Mouse (Mus musculus) liver, adult 2 months (tissue): ENCODE measurements around the gene Haus7. TPM values are rescaled to one million over a fixed set of nuclear protein-coding genes. Genes with fewer than 3 reads are reported as not detected.
"Not testable (repeated sequence)": the region's sequence is repeated elsewhere in the genome, so short reads cannot be mapped to it uniquely, and the experiment has no call there.

Experiments used
- DNase-seq: peaks from one replicate; pipeline ENCODE4 v3.0.0-alpha.2; 2011; ENCODE audit warnings: low read depth, low spot score; ENCODE audit errors: extremely low read depth
- H3K27ac ChIP-seq: fragments of 200-500 bp; replicated peaks from 2 replicates; pipeline ENCODE4 v1.5.1; 2012; ENCODE audit warnings: low read depth, mild to moderate bottlenecking, control low read depth, inconsistent platforms, low read length; ENCODE audit not compliant: insufficient read depth
- H3K27me3 ChIP-seq: fragments of 200-500 bp; 2 replicates; pipeline ENCODE4 v1.6.1; 2012; ENCODE audit warnings: mild to moderate bottlenecking, moderate library complexity, low read length, inconsistent platforms; ENCODE audit not compliant: control insufficient read depth, insufficient read depth
- H3K36me3 ChIP-seq: fragments of 200-500 bp; 2 replicates; pipeline ENCODE4 v1.6.1; 2012; ENCODE audit warnings: low read length, inconsistent platforms; ENCODE audit not compliant: control insufficient read depth, insufficient read depth
- H3K4me1 ChIP-seq: fragments of 200-500 bp; 2 replicates; pipeline ENCODE4 v1.6.1; 2011; ENCODE audit warnings: low read length; ENCODE audit not compliant: control insufficient read depth, insufficient read depth
- H3K4me3 ChIP-seq: fragments of 200-500 bp; 2 replicates; pipeline ENCODE4 v1.5.1; 2011; ENCODE audit warnings: low read depth, mild to moderate bottlenecking, control low read depth, low read length, moderate library complexity; ENCODE audit not compliant: insufficient read depth
- H3K79me2 ChIP-seq: fragments of 200-500 bp; 2 replicates; pipeline ENCODE4 v1.6.1; 2012; ENCODE audit warnings: inconsistent platforms, mild to moderate bottlenecking, low read length, moderate library complexity; ENCODE audit not compliant: control insufficient read depth, insufficient read depth
- H3K9ac ChIP-seq: fragments of 200-500 bp; 2 replicates; pipeline ENCODE4 v1.6.1; 2012; ENCODE audit warnings: low read depth, mild to moderate bottlenecking, control low read depth, inconsistent platforms, low read length
- CTCF ChIP-seq: fragments of 200-500 bp; IDR thresholded peaks from 2 replicates; pipeline ENCODE4 v1.5.1; 2011; ENCODE audit warnings: low read depth, low read length, control low read depth
- POLR2A ChIP-seq: fragments of 200-500 bp; IDR thresholded peaks from 2 replicates; pipeline ENCODE4 v1.6.1; 2011; ENCODE audit warnings: low read length, control low read depth; ENCODE audit not compliant: insufficient read depth; ENCODE audit errors: extremely low read depth
- WGBS: fragments of 180-500 bp; shearing (Covaris S2); methylation state at CpG from one replicate; pipeline ENCODE4 v1.1.7; 2018; 5-methylcytosine and 5-hydroxymethylcytosine counted together
- polyA plus RNA-seq: library from polyadenylated mRNA; depleted of rRNA; stranded (reverse); fragments of >200 nt; gene quantifications from 2 replicates; pipeline ENCODE4 v1.2.3, GENCODE M21; 2012
- total RNA-seq: library from RNA; depleted of rRNA; stranded (reverse); fragments of >200 nt; gene quantifications from 2 replicates; pipeline ENCODE4 v1.2.3, GENCODE M21; 2014

The Haus7 gene
- total and polyA plus RNA-seq, 2 experiments: 12.8 to 15.5 TPM

DNA sequence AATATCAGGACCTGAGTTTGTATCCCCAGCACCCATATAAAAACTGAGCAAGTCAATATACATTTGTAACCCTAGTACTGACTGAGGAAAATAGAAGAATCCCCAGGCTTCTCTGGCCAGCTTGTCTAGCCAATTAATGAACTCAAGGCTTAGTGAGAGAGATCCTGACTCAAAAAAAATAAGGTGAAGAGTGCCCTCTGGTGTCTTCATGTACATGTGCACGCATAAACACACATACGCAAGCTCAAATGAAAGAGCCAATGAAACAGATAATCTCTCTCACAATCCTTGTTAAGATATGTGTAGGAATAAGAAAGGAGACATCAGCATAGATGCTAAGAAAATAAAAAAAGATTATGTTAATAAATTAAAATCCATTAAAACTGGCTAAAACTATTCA lies 28.8 kb downstream of the Haus7 start:
- Histone ChIP-seq H3K36me3 (no peaks in the 10 kb centered on the region), H3K27ac (no peak overlapping the region), H3K9ac (no peak overlapping the region), H3K27me3 (no peaks in the 10 kb centered on the region), H3K79me2 (no peaks in the 10 kb centered on the region), H3K4me3 (no peak overlapping the region), H3K4me1 (no peaks in the 10 kb centered on the region)
- DNase-seq: peak; percentile 52
- 75% methylated on average over 2 of the region's 2 CpGs for WGBS
- no peak for TF ChIP-seq POLR2A
- TF ChIP-seq CTCF: no peak

DNA sequence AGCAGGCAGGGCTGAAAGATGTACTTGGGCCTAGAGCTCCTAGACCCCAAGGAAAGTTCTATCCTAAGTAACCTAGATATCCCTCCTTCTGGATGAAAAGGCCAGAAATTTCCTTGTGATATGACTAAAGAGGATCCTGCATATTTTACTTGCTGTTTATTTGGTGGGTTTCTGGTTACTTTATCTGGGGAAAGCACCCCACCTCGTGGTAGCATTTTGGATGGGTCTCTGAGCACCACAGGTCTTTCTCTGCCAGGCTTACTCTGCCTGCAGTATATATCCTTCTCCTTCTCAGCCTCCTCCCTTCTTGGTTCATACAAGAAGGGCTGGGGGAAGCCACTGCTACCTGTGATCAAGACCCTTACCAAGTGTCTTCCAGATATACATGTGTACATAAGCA lies 46.1 kb downstream of the Haus7 start:
- no peak overlapping the region for H3K4me3 ChIP-seq
- peaks cover 3% of the 10 kb centered on the region; the same call in 1 of the 2 replicates for H3K27me3 ChIP-seq
- WGBS: 29% methylated on average over 1 of the region's 1 CpGs
- no peak for DNase-seq
- H3K27ac ChIP-seq: no peak overlapping the region
- no peaks in the 10 kb centered on the region for H3K36me3 ChIP-seq
- H3K79me2 ChIP-seq: no peaks in the 10 kb centered on the region
- H3K9ac ChIP-seq: no peak overlapping the region
- TF ChIP-seq POLR2A (no peak), CTCF (no peak)
- no peaks in the 10 kb centered on the region; the same call in 1 of the 2 replicates for H3K4me1 ChIP-seq

DNA sequence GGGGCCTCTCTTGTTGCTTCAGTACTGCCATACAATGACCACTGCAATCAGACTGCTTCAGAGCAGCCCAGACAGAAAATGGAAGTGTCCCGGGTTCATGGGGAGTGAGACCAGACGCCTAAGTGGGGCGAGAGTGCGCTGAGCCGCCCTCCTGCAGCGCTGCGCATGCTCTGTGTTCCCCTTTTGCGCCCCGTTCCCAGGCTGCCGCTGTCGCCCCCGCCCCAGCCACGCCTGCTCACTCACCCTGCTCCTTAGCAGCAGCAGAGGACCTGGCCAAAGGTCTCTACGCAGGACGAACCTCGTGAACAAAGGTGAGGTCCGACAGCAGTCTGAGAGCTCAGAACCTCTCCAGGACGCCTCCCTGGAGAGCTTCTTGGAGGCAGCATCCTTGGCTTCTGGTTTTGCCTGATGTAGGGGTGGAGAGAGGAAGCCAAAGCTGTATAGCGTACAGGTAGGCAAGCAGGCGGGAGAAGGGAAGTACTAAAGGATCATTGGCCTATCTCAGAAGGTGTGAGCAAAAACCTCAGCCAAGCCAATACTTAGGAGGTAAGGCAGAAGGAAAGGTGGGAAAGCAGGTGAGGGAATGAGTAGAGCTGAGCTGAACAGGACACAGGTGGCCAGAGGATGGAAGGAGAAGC lies 47.8 kb downstream of the Haus7 start, which contains the start of gene Zfp92:
TSS of gene Zfp92 (plus strand) at position 217 of the 638 bp plus-strand sequence.
- Histone ChIP-seq H3K36me3 (no peaks in the 10 kb centered on the region), H3K27ac (no peak within 1 kb of the TSS), H3K79me2 (no peaks in the 10 kb centered on the region), H3K27me3 (peaks cover 3% of the 10 kb centered on the region; the same call in 1 of the 2 replicates), H3K4me3 (no peak within 1 kb of the TSS), H3K4me1 (no peaks in the 10 kb centered on the region; the same call in 1 of the 2 replicates), H3K9ac (no peak within 1 kb of the TSS)
- no peak for TF ChIP-seq CTCF
- TF ChIP-seq POLR2A: no peak
- DNase-seq: no peak
- WGBS: 8% methylated on average over 14 of the region's 20 CpGs

DNA sequence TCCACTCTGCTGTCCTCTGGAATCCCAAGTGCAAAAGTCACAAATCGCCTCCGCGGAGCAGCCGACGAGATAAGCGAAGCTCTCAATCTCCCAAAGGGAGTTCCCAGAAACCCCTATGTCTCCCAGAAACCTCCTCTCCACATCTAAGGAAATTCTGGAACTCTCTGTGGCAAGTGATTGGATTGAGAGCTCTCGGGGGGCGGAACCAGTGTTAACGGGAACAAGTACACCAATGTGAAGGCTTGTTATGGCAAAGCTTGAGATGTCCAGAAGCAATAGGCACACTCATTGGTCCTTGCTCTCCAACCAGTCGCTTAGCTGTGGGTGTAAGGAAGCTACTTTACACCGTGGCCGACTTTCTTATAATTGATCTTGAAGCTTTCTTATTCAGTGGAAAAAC lies 57.2 kb downstream of the Haus7 start:
- Histone ChIP-seq H3K27me3 (no peaks in the 10 kb centered on the region), H3K4me3 (no peak overlapping the region), H3K9ac (no peak overlapping the region), H3K27ac (no peak overlapping the region), H3K36me3 (no peaks in the 10 kb centered on the region), H3K4me1 (no peaks in the 10 kb centered on the region), H3K79me2 (no peaks in the 10 kb centered on the region)
- TF ChIP-seq POLR2A: no peak
- no peak for DNase-seq
- 96% methylated on average over 12 of the region's 12 CpGs for WGBS

DNA sequence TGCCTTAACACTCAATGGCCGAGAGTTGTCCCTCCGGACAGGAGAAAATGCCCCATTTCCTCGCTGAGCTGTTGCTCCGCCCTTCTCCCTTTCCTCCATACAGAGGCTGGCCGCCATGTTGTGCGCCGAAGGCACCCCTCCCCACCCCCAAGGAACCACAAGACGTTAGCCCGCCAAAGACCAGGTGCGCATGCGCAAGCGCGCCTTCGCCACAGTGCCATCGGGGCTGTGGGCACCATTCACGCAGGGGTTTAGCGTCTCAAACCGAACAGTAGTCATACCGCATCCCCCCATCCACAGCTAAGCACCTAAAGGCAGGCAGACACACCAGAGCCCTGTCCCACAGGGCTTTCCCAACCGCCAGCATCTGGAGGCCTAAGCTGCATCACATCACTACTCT lies 57.9 kb downstream of the Haus7 start:
- H3K4me3 ChIP-seq: no peak overlapping the region
- no peaks in the 10 kb centered on the region for H3K4me1 ChIP-seq
- no peak overlapping the region for H3K27ac ChIP-seq

DNA sequence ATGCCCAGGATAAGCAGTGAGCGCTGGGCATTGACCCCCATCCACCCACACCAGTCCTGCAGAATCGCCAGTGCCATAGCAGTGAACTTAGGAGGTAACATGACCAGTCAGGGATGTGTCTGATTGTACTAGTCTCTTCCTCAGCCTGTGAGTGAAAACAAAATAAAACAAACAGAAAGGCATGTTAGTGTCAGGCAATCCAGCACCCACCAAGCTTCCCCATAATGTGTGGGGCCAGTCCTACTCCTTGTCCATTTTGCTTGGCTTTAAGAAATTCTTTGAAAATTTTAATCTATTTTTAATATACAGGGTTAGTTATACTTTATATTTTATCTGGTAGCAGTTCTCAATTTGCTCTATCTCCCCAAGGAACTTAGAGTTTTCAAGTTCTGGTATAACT lies 60.2 kb downstream of the Haus7 start, which contains the start of gene Gm18336:
TSS of gene Gm18336 (minus strand) at position 101 of the 400 bp plus-strand sequence.
- WGBS: 86% methylated on average over 1 of the region's 2 CpGs
- not testable (repeated sequence) for DNase-seq

More for the DNA sequence above, 57.9 kb downstream of the Haus7 start:
- Histone ChIP-seq H3K36me3 (no peaks in the 10 kb centered on the region), H3K9ac (no peak overlapping the region), H3K79me2 (no peaks in the 10 kb centered on the region), H3K27me3 (no peaks in the 10 kb centered on the region)
- 92% methylated on average over 20 of the region's 20 CpGs for WGBS
- DNase-seq: no peak
- TF ChIP-seq POLR2A: no peak
- TF ChIP-seq CTCF: no peak

More for the DNA sequence above, 60.2 kb downstream of the Haus7 start, which contains the start of gene Gm18336:
- not testable (repeated sequence) for H3K4me1 ChIP-seq, H3K27ac ChIP-seq, H3K4me3 ChIP-seq, H3K36me3 ChIP-seq, H3K27me3 ChIP-seq, H3K9ac ChIP-seq, H3K79me2 ChIP-seq
